Mouse (Mus musculus) fat pad, adult 2 months (tissue): ENCODE measurements around the gene Hivep3.
A peak's percentile ranks its signal among the peaks of the same experiment; 100 is the strongest.

Source experiments
- DNase-seq: peaks from one replicate; pipeline ENCODE4 v3.0.0-alpha.2; 2011; ENCODE audit warnings: low read depth, low spot score; ENCODE audit errors: extremely low read depth

Hivep3 gene

GRCm38 (mm10) chr4:120071842-120072507 lies 338.4 kb downstream of the Hivep3 start:
- DNase-seq = peak; percentile 69

- DNase-seq = no peak
Measured at GRCm38 (mm10) chr4:120074061-120074460, 340.5 kb downstream of the Hivep3 start.

GRCm38 (mm10) chr4:120077322-120077721 lies 343.7 kb downstream of the Hivep3 start:
- no peak for DNase-seq

DNA sequence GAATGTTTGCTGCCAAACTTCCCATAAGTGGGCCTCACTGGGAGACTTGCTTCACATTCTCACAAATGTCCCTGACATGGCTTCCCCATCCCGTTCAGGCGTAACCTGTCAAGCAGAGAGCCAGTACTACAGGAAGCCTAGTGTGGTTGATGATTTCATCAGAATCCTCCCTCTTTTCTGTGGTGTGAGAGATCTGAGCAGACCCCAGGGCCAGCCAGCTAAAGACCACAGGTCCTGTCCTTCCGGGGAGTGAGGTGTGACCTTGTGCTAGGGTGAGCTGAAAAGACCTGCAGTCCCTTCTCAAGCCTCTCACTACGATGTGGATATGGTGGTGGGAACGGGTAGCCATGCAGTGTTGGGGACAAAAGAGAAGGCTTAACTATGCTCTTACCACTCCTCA lies 348.9 kb downstream of the Hivep3 start:
- no peak for DNase-seq

GRCm38 (mm10) chr4:120083700-120084099 lies 350.1 kb downstream of the Hivep3 start:
- DNase-seq = no peak

DNA sequence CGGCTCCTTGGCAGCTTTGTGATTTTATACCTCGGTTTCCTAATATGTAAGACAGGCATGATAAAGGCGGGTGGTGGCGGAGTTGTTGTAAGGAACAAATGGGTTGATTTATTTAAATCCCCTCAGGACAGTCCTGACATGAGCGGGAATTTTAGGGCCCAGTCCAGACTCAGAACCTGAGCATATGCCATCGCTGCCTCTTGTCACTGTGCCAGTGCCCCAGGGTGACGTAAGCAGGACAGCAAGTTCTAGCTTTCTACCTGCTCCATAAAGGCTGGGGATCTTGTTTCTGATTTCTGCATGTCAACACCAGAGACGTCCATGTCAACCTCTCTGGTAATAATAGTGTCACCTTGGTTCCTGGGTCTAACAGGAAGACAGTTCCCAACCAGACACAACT lies 356.0 kb downstream of the Hivep3 start:
- no peak for DNase-seq

DNA sequence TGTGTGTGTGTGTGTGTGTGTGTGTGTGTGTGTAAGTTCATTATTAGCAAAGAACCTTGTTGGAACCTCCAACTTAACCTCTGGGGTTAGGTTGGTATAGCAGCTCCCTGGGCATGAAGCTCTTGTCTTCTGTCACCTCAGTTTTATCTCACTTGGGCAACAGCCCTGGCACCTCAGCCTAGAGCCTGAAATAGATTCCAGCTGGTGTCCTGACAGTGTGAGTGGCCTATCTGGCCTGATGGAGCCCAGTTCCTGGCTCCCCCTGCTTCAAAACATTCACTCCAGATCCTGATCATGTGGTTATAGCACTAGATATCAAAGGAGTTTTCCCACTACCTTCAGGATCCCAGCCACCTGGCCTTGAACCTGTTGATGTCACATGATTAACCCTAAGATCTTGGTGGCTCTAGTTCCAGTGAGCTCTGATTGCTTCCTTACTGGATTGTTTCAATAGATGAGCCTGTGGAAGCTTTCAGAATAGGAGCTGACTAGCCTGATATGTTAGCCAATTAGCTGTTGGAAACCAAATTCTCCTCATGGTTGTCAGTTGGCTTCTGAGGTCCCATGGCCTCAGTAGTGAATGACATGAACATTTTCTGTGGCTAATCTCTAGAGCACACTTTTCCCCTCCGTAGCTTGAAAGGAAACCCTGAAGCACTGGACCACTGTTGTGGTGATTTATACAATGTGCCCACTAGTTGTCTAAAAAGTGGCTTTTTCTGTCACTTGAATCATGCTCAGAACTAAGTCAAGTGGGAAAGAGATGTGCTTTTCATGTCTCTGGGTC lies 358.6 kb downstream of the Hivep3 start:
- DNase-seq = no peak

GRCm38 (mm10) chr4:120096935-120097334 lies 363.4 kb downstream of the Hivep3 start:
- DNase-seq = no peak

GRCm38 (mm10) chr4:120101186-120101585 lies 367.6 kb downstream of the Hivep3 start:
- peak; percentile 62 for DNase-seq

DNA sequence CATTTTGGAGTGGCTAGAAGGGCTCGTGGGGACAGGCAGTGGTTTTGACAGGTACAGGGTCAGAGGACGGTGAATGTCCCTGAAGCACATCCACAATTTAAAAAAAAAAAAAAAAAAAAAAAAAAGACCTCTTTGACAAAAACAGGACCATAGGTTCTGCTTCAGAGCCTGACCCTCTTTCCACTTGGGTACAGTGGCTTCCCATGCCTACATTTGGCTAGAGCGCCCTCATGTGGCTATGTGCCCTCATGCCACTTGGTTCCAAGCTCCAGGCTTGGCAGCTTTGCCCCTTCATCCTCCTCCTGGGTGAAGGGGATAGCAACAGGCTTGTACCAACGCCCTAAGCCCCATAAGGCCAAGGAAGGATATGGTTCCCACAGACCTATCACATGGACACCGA lies 371.0 kb downstream of the Hivep3 start:
- DNase-seq = no peak

- DNase-seq = no peak
Measured at GRCm38 (mm10) chr4:120106362-120106761, 372.8 kb downstream of the Hivep3 start.

GRCm38 (mm10) chr4:120107787-120108186 lies 374.2 kb downstream of the Hivep3 start:
- no peak for DNase-seq

DNA sequence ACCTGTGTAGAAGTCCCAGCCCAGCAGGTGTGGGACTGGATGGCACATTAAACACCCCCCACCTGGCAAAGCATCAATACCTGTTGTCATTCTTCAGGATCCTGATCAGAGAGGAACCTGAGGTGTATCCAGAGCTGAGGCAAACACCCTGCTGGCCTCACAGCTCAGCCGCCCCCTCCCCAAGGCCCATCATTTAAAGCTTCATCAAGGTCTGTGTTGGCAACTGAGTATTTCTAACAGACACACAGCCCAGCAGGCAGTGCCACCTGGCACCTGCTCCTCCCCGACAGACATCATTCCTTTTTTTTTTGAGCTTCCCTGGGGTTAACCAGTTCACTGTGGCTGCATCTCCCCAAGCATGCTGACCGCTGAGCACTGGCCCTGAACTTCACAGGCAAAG lies 381.9 kb downstream of the Hivep3 start:
- DNase-seq = no peak

DNA sequence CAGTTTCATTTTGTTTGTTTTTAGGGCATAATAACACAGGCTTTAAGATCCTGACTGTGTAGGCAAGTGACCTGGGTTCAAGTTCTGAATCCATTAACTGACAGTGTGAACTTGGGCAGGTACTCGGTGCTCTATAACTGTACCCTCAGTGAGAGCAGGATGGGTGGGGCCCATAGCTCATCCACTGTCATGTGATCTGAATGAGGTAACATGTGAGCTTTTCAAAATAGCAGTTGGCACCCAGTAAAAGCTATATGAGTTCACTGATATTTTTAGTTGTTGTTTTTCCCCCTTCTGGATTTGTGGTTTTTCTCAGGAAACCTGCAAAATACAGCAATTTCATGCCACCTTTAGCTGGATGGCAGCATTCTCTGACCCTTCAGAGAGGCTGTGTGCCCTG lies 382.7 kb downstream of the Hivep3 start:
- no peak for DNase-seq

DNA sequence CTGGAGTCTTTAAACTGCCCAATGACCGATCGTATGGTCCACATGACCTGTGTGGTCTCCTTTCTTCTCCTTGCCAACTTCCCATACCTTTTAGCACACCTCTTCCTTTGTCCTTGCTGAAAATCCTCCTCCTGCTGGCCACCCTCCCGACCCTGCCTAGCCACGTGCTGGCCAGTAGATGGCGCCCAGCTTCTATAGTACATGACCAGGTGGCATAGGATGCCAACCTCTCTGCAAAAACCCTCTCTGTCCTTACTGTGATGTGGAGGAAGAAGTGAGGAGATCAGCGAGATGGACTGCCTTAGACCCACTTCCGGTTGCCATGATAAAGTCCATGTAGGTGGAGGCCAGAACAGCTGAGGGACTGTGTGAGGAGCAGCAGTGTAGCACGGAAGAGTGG lies 386.7 kb downstream of the Hivep3 start:
- DNase-seq = no peak

DNA sequence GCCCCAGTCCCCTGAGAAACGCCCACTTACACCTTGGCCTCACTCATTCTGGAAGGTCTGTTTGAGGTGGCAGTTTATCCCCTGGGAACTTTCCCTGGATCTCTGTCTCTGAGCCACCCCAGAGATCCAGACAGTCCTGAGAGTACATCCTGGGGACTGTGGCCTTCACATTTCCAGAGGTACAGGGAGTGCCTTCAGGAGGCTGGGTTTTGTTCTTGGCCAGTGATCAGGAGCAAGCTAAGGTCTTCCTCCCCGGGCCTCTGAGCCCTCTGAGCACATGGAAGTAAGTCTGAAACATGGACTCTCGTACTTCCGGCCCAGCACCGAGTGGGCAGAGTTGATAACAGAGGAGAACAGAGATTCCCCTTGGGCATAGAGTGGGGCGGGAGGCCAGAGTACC lies 391.1 kb downstream of the Hivep3 start:
- DNase-seq = no peak

- no peak for DNase-seq
Measured at GRCm38 (mm10) chr4:120126047-120126446, 392.5 kb downstream of the Hivep3 start.

GRCm38 (mm10) chr4:120127333-120127732 lies 393.7 kb downstream of the Hivep3 start:
- DNase-seq = no peak

- DNase-seq = no peak
Measured at GRCm38 (mm10) chr4:120128033-120128432, 394.4 kb downstream of the Hivep3 start.

DNA sequence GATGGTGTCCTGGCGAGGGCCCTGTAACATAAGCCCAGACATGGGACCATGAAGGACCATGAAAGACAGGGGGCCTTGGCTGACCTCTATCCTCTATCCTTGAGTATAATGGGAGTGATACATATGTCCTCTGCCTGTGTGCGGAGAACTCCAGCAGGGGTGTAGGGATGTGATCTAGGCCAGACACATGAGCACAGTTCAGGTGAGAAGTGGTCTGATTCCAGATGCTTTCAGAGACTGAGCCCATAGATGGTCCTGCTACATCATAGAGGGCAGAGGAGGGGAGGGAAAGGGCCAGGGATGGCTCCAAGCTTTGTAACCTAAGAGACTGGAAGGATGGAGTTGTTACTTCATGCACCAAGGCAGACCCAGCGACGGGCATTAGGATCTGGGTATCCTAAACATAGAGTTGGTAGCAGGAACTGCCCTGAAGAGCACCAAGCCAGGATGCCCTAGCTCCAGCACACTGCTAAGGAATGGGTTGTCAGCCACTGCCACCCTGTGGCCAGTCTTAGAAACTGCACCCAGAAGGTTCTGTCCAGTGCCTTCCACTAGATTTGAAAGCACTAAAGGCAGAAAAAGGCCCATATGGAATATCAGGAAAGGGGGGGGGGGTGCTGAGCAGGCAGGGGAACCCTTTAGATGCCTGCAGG lies 395.8 kb downstream of the Hivep3 start:
- no peak for DNase-seq

DNA sequence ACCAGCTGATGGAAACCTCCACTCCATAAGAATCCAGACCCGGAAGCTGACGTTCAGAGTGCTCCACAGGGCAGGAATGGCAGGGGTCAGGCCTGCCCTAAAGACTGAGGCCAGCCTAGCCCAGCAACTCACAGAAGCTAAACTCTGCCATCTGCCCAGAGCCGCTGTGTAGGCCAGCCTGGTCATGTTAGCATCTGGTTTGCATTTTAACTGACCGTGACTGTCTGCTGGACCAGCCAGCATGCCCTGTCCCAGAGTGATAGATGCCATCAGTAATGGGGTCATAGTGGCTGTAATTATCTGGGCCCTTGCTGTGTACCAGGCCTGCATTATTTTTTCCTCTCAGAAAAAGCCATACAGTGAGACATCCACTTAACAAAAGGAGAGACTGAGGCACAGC lies 397.3 kb downstream of the Hivep3 start:
- DNase-seq = no peak
